Mouse (Mus musculus) neural tube, embryonic 13.5 days (tissue): Measurements from ENCODE around the gene Qdpr. TPM values are rescaled to one million over a fixed set of nuclear protein-coding genes. Genes with fewer than 3 reads are reported as not detected.

Experiments used
- ATAC-seq: fragments of 200-750 bp; cut with Nextera tagmentation; 2 replicates; pipeline ENCODE4 v1.8.0; 2017; ENCODE audit warnings: low read depth, mild to moderate bottlenecking, moderate TSS enrichment, moderate library complexity
- H3K27ac ChIP-seq: fragments of 300-500 bp; sonication (generic); replicated peaks from 2 replicates; pipeline ENCODE4 v1.5.1; 2015; ENCODE audit warnings: moderate library complexity, mild to moderate bottlenecking, inconsistent platforms
- H3K27me3 ChIP-seq: fragments of 300-500 bp; sonication (generic); 2 replicates; pipeline ENCODE4 v1.6.1; 2015; ENCODE audit warnings: mild to moderate bottlenecking, inconsistent platforms
- H3K36me3 ChIP-seq: fragments of 300-500 bp; sonication (generic); 2 replicates; pipeline ENCODE4 v1.6.1; 2015; ENCODE audit warnings: mild to moderate bottlenecking, inconsistent platforms
- H3K4me1 ChIP-seq: fragments of 300-500 bp; sonication (generic); replicated peaks from 2 replicates; pipeline ENCODE4 v1.6.1; 2015; ENCODE audit warnings: inconsistent platforms
- H3K4me2 ChIP-seq: fragments of 300-500 bp; sonication (generic); 2 replicates; pipeline ENCODE4 v1.6.1; 2015; ENCODE audit warnings: inconsistent platforms, mild to moderate bottlenecking, moderate library complexity
- H3K4me3 ChIP-seq: fragments of 300-500 bp; sonication (generic); 2 replicates; pipeline ENCODE4 v1.5.1; 2015; ENCODE audit warnings: mild to moderate bottlenecking, inconsistent platforms
- H3K9ac ChIP-seq: fragments of 300-500 bp; sonication (generic); 2 replicates; pipeline ENCODE4 v1.6.1; 2015; ENCODE audit warnings: moderate library complexity, mild to moderate bottlenecking, inconsistent platforms
- H3K9me3 ChIP-seq: fragments of 300-500 bp; sonication (generic); 2 replicates; pipeline ENCODE4 v1.6.1; 2016; ENCODE audit warnings: inconsistent platforms
- WGBS: fragments of 180-500 bp; shearing (Covaris S2); methylation state at CpG from one replicate; pipeline ENCODE4 v1.1.7; 2015; 5-methylcytosine and 5-hydroxymethylcytosine counted together
- polyA plus RNA-seq: library from polyadenylated mRNA; unstranded; fragments of >200 nt; fragmentation: Nextera tagmentation; extraction: Ambion mirVana; gene quantifications from 2 replicates; pipeline ENCODE4 v1.2.1, GENCODE M21; 2015

Qdpr gene
- polyA plus RNA-seq, 1 experiment from 2014 or later: 136 TPM

- Histone ChIP-seq H3K27me3 (no peaks in the 10 kb centered on the region), H3K4me1 (peaks cover 6% of the 10 kb centered on the region), H3K27ac (no peak overlapping the region), H3K4me2 (no peak overlapping the region), H3K36me3 (no peaks in the 10 kb centered on the region), H3K4me3 (no peak overlapping the region), H3K9me3 (no peaks in the 10 kb centered on the region), H3K9ac (no peak overlapping the region)
- no peak for ATAC-seq
- 90% methylated on average over 2 of the region's 2 CpGs for WGBS
Observed at GRCm38 (mm10) chr5:45481125-45481524, 31.1 kb upstream of the Qdpr start.

GRCm38 (mm10) chr5:45480066-45480465, 30.0 kb upstream of the Qdpr start:
- no peak overlapping the region for H3K27ac ChIP-seq
- H3K9ac ChIP-seq: no peak overlapping the region
- no peak overlapping the region for H3K4me2 ChIP-seq
- H3K4me1 ChIP-seq: peaks cover 6% of the 10 kb centered on the region
- 94% methylated on average over 1 of the region's 1 CpGs for WGBS
- H3K9me3 ChIP-seq: no peaks in the 10 kb centered on the region
- H3K36me3 ChIP-seq: no peaks in the 10 kb centered on the region
- H3K4me3 ChIP-seq: no peak overlapping the region
- no peaks in the 10 kb centered on the region for H3K27me3 ChIP-seq
- ATAC-seq: no peak

- H3K4me3 ChIP-seq: no peak overlapping the region
- H3K4me2 ChIP-seq: no peak overlapping the region
- H3K9me3 ChIP-seq: no peaks in the 10 kb centered on the region
- ATAC-seq: no peak
- H3K9ac ChIP-seq: no peak overlapping the region
- no peaks in the 10 kb centered on the region for H3K36me3 ChIP-seq
- WGBS: 86% methylated on average over 7 of the region's 7 CpGs
- no peak overlapping the region for H3K27ac ChIP-seq
- H3K27me3 ChIP-seq: no peaks in the 10 kb centered on the region
- H3K4me1 ChIP-seq: peaks cover 6% of the 10 kb centered on the region
Observed at GRCm38 (mm10) chr5:45477601-45478000, 27.6 kb upstream of the Qdpr start.

GRCm38 (mm10) chr5:45476288-45476687, 26.3 kb upstream of the Qdpr start:
- no peak overlapping the region for H3K4me2 ChIP-seq

GRCm38 (mm10) chr5:45475771-45476170, 25.7 kb upstream of the Qdpr start:
- Histone ChIP-seq H3K9me3 (no peaks in the 10 kb centered on the region), H3K36me3 (no peaks in the 10 kb centered on the region), H3K27me3 (no peaks in the 10 kb centered on the region), H3K4me2 (no peak overlapping the region), H3K4me1 (peaks cover 6% of the 10 kb centered on the region), H3K9ac (no peak overlapping the region), H3K27ac (no peak overlapping the region), H3K4me3 (no peak overlapping the region)
- ATAC-seq: no peak
- 84% methylated on average over 5 of the region's 5 CpGs for WGBS

More at GRCm38 (mm10) chr5:45476288-45476687, 26.3 kb upstream of the Qdpr start:
- Histone ChIP-seq H3K27me3 (no peaks in the 10 kb centered on the region), H3K9me3 (no peaks in the 10 kb centered on the region), H3K4me1 (peaks cover 6% of the 10 kb centered on the region), H3K4me3 (no peak overlapping the region), H3K36me3 (no peaks in the 10 kb centered on the region), H3K27ac (no peak overlapping the region), H3K9ac (no peak overlapping the region)
- WGBS: 24% methylated on average over 6 of the region's 6 CpGs
- 0 out of 2 replicates have a peak, but pooled peaks have one; percentile 27 for ATAC-seq

GRCm38 (mm10) chr5:45474758-45475157, 24.7 kb upstream of the Qdpr start:
- Histone ChIP-seq H3K4me1 (peaks cover 6% of the 10 kb centered on the region), H3K4me3 (no peak overlapping the region), H3K27ac (no peak overlapping the region), H3K36me3 (no peaks in the 10 kb centered on the region), H3K9ac (no peak overlapping the region), H3K27me3 (no peaks in the 10 kb centered on the region), H3K9me3 (no peaks in the 10 kb centered on the region), H3K4me2 (no peak overlapping the region)
- no peak for ATAC-seq
- 76% methylated on average over 3 of the region's 4 CpGs for WGBS

- ATAC-seq: no peak
- no peak overlapping the region for H3K4me2 ChIP-seq
- H3K9me3 ChIP-seq: no peaks in the 10 kb centered on the region
- H3K27me3 ChIP-seq: no peaks in the 10 kb centered on the region
- H3K4me3 ChIP-seq: no peak overlapping the region
- H3K4me1 ChIP-seq: peaks cover 6% of the 10 kb centered on the region
- WGBS: 32% methylated on average over 6 of the region's 6 CpGs
- no peak overlapping the region for H3K27ac ChIP-seq
- no peak overlapping the region for H3K9ac ChIP-seq
- no peaks in the 10 kb centered on the region for H3K36me3 ChIP-seq
Observed at GRCm38 (mm10) chr5:45474215-45474614, 24.2 kb upstream of the Qdpr start.

GRCm38 (mm10) chr5:45473521-45473920, 23.5 kb upstream of the Qdpr start:
- Histone ChIP-seq H3K4me2 (no peak overlapping the region), H3K36me3 (no peaks in the 10 kb centered on the region), H3K4me3 (no peak overlapping the region), H3K4me1 (peaks cover 6% of the 10 kb centered on the region), H3K9me3 (no peaks in the 10 kb centered on the region), H3K9ac (no peak overlapping the region), H3K27me3 (no peaks in the 10 kb centered on the region), H3K27ac (no peak overlapping the region)
- ATAC-seq: no peak
- WGBS: 92% methylated on average over 1 of the region's 1 CpGs

- H3K27me3 ChIP-seq: no peaks in the 10 kb centered on the region
- H3K9ac ChIP-seq: 0 out of 2 replicates have a peak overlapping the region, but pooled peaks have one; percentile 26
- no peak overlapping the region for H3K4me3 ChIP-seq
- no peaks in the 10 kb centered on the region for H3K36me3 ChIP-seq
- no peaks in the 10 kb centered on the region for H3K9me3 ChIP-seq
- no peak for ATAC-seq
- peaks cover 6% of the 10 kb centered on the region for H3K4me1 ChIP-seq
- no peak overlapping the region for H3K4me2 ChIP-seq
- H3K27ac ChIP-seq: no peak overlapping the region
- WGBS: 61% methylated on average over 7 of the region's 7 CpGs
Observed at GRCm38 (mm10) chr5:45472880-45473450, 22.9 kb upstream of the Qdpr start.

GRCm38 (mm10) chr5:45454456-45454855, 4.4 kb upstream of the Qdpr start:
- ATAC-seq: no peak
- Histone ChIP-seq H3K36me3 (no peaks in the 10 kb centered on the region), H3K27me3 (no peaks in the 10 kb centered on the region), H3K4me1 (peaks cover 8% of the 10 kb centered on the region), H3K9me3 (no peaks in the 10 kb centered on the region), H3K27ac (no peak overlapping the region), H3K9ac (no peak overlapping the region), H3K4me3 (no peak overlapping the region), H3K4me2 (no peak overlapping the region)
- WGBS: 52% methylated on average over 9 of the region's 9 CpGs

GRCm38 (mm10) chr5:45453451-45453850, 3.4 kb upstream of the Qdpr start, which contains the start of gene Clrn2:
Clrn2 (plus strand) TSS chr5:45453751.
- Histone ChIP-seq H3K4me1 (peaks cover 18% of the 10 kb centered on the region), H3K36me3 (no peaks in the 10 kb centered on the region), H3K9ac (no peak within 1 kb of the TSS), H3K4me2 (no peak within 1 kb of the TSS), H3K4me3 (no peak within 1 kb of the TSS), H3K27me3 (no peaks in the 10 kb centered on the region), H3K27ac (no peak within 1 kb of the TSS), H3K9me3 (no peaks in the 10 kb centered on the region)
- ATAC-seq: no peak
- WGBS: 83% methylated on average over 6 of the region's 6 CpGs

- Histone ChIP-seq H3K4me3 (peak overlapping the region; percentile 73), H3K27ac (no peak overlapping the region), H3K36me3 (no peaks in the 10 kb centered on the region), H3K4me2 (peak overlapping the region; percentile 99), H3K4me1 (peaks cover 23% of the 10 kb centered on the region), H3K27me3 (no peaks in the 10 kb centered on the region), H3K9ac (peak overlapping the region; percentile 78), H3K9me3 (no peaks in the 10 kb centered on the region)
- ATAC-seq: no peak
- 1% methylated on average over 8 of the region's 8 CpGs for WGBS
Observed at GRCm38 (mm10) chr5:45449206-45449605, 830 bp downstream of the Qdpr start.

- peaks cover 23% of the 10 kb centered on the region for H3K4me1 ChIP-seq
- no peaks in the 10 kb centered on the region for H3K9me3 ChIP-seq
- peak overlapping the region; percentile 73 for H3K4me3 ChIP-seq
- ATAC-seq: no peak
- H3K27ac ChIP-seq: no peak overlapping the region
- WGBS: 24% methylated on average over 5 of the region's 5 CpGs
- no peaks in the 10 kb centered on the region for H3K36me3 ChIP-seq
- H3K27me3 ChIP-seq: no peaks in the 10 kb centered on the region
- peak overlapping the region; percentile 78 for H3K9ac ChIP-seq
- peak overlapping the region; percentile 99 for H3K4me2 ChIP-seq
Observed at GRCm38 (mm10) chr5:45448676-45449075, 1.4 kb downstream of the Qdpr start.
